Mouse (Mus musculus) limb, embryonic 14.5 days (tissue): Measurements from ENCODE around the gene Cd82. TPM values are rescaled to one million over a fixed set of nuclear protein-coding genes. Genes with fewer than 3 reads are reported as not detected.

ENCODE experiments used
- ATAC-seq: fragments of 200-750 bp; cut with Nextera tagmentation; 2 replicates; pipeline ENCODE4 v1.8.0; 2017; ENCODE audit warnings: low read depth, moderate number of reproducible peaks, moderate TSS enrichment; ENCODE audit not compliant: low FRiP score
- DNase-seq: peaks from one replicate; pipeline ENCODE4 v3.0.0-alpha.2; 2015; ENCODE audit warnings: low spot score
- H3K27ac ChIP-seq: fragments of 300-500 bp; sonication (generic); replicated peaks from 2 replicates; pipeline ENCODE4 v1.5.1; 2014; ENCODE audit warnings: low read depth, mild to moderate bottlenecking, low read length, moderate library complexity, mixed read lengths
- H3K27me3 ChIP-seq: fragments of 300-500 bp; sonication (generic); 2 replicates; pipeline ENCODE4 v1.6.1; 2014; ENCODE audit warnings: low read length, mixed read lengths; ENCODE audit not compliant: control insufficient read depth, insufficient read depth
- H3K36me3 ChIP-seq: fragments of 300-500 bp; sonication (generic); 2 replicates; pipeline ENCODE4 v1.6.1; 2014; ENCODE audit warnings: mild to moderate bottlenecking, low read length, moderate library complexity, mixed read lengths; ENCODE audit not compliant: control insufficient read depth, insufficient read depth
- H3K4me1 ChIP-seq: fragments of 300-500 bp; sonication (generic); 2 replicates; pipeline ENCODE4 v1.6.1; 2014; ENCODE audit warnings: antibody characterized with exemption, low read length, mixed read lengths; ENCODE audit not compliant: control insufficient read depth, insufficient read depth
- H3K4me2 ChIP-seq: fragments of 300-500 bp; sonication (generic); replicated peaks from 2 replicates; pipeline ENCODE4 v1.6.1; 2014; ENCODE audit warnings: low read depth, mild to moderate bottlenecking, low read length, moderate library complexity; ENCODE audit not compliant: severe bottlenecking
- H3K4me3 ChIP-seq: fragments of 300-500 bp; sonication (generic); replicated peaks from 2 replicates; pipeline ENCODE4 v1.5.1; 2014; ENCODE audit warnings: low read length
- H3K9ac ChIP-seq: fragments of 300-500 bp; sonication (generic); 2 replicates; pipeline ENCODE4 v1.6.1; 2014; ENCODE audit warnings: mild to moderate bottlenecking, low read depth, low read length, moderate library complexity; ENCODE audit not compliant: severe bottlenecking
- H3K9me3 ChIP-seq: fragments of 300-500 bp; sonication (generic); 2 replicates; pipeline ENCODE4 v1.6.1; 2016; ENCODE audit warnings: low read length; ENCODE audit not compliant: control insufficient read depth
- POLR2A ChIP-seq: fragments of 200-500 bp; IDR thresholded peaks from 2 replicates; pipeline ENCODE4 v1.8.0; 2012; ENCODE audit warnings: inconsistent platforms, mild to moderate bottlenecking, moderate library complexity, borderline replicate concordance; ENCODE audit not compliant: insufficient read depth, insufficient read length; ENCODE audit errors: extremely low read depth
- WGBS: fragments of 180-500 bp; shearing (Covaris S2); extraction: QIAGEN DNeasy Blood & Tissue Kit; methylation state at CpG from one replicate; pipeline ENCODE4 v1.1.7; 2014; 5-methylcytosine and 5-hydroxymethylcytosine counted together
- polyA plus RNA-seq, 2 experiments: library from polyadenylated mRNA; depleted of rRNA in 1 of 2; stranded (reverse) in 1 of 2; unstranded in 1 of 2; fragments of >200 nt; fragmentation: Nextera tagmentation in 1 of 2; extraction: Ambion mirVana in 1 of 2; gene quantifications; 2 replicates each; pipeline versions ENCODE4 v1.2.1 to v1.2.3; 2012 to 2014

Gene Cd82
- polyA plus RNA-seq, 2 experiments = 32.9 to 56.6 TPM

GRCm38 (mm10) chr2:93488911-93489587 is 26.1 kb upstream of the Cd82 start:
- ATAC-seq (no peak), DNase-seq (no peak)

GRCm38 (mm10) chr2:93485459-93485858 is 22.5 kb upstream of the Cd82 start:
- 47% methylated on average over 9 of the region's 9 CpGs for WGBS
- DNase-seq = no peak
- no peaks in the 10 kb centered on the region for H3K9me3 ChIP-seq
- no peak overlapping the region for H3K4me3 ChIP-seq
- peaks cover 9% of the 10 kb centered on the region for H3K4me1 ChIP-seq
- TF ChIP-seq POLR2A = no peak
- no peak overlapping the region for H3K4me2 ChIP-seq
- H3K27me3 ChIP-seq = no peaks in the 10 kb centered on the region
- H3K9ac ChIP-seq = no peak overlapping the region
- no peaks in the 10 kb centered on the region for H3K36me3 ChIP-seq
- no peak overlapping the region for H3K27ac ChIP-seq
- no peak for ATAC-seq

More at GRCm38 (mm10) chr2:93488911-93489587, 26.1 kb upstream of the Cd82 start:
- no peaks in the 10 kb centered on the region for H3K36me3 ChIP-seq
- H3K9me3 ChIP-seq = no peaks in the 10 kb centered on the region
- no peak overlapping the region for H3K4me2 ChIP-seq
- no peaks in the 10 kb centered on the region for H3K27me3 ChIP-seq
- TF ChIP-seq POLR2A = no peak
- peaks cover 5% of the 10 kb centered on the region for H3K4me1 ChIP-seq
- H3K9ac ChIP-seq = no peak overlapping the region
- no peak overlapping the region for H3K27ac ChIP-seq
- 29% methylated on average over 19 of the region's 19 CpGs for WGBS
- no peak overlapping the region for H3K4me3 ChIP-seq

- DNase-seq (no peak), ATAC-seq (no peak)
- TF ChIP-seq POLR2A = no peak
- peaks cover 9% of the 10 kb centered on the region for H3K4me1 ChIP-seq
- no peaks in the 10 kb centered on the region for H3K27me3 ChIP-seq
- no peaks in the 10 kb centered on the region for H3K9me3 ChIP-seq
- H3K9ac ChIP-seq = no peak overlapping the region
- H3K36me3 ChIP-seq = no peaks in the 10 kb centered on the region
- no peak overlapping the region for H3K27ac ChIP-seq
- no peak overlapping the region for H3K4me2 ChIP-seq
- 19% methylated on average over 6 of the region's 6 CpGs for WGBS
- no peak overlapping the region for H3K4me3 ChIP-seq
Observed at GRCm38 (mm10) chr2:93482036-93482644, 19.2 kb upstream of the Cd82 start.

- ATAC-seq (no peak), DNase-seq (no peak)
- no peak overlapping the region for H3K27ac ChIP-seq
- peaks cover 7% of the 10 kb centered on the region; the same call in 1 of the 2 replicates for H3K4me1 ChIP-seq
- H3K9me3 ChIP-seq = no peaks in the 10 kb centered on the region
- TF ChIP-seq POLR2A = no peak
- H3K36me3 ChIP-seq = no peaks in the 10 kb centered on the region
- no peak overlapping the region for H3K4me2 ChIP-seq
- no peak overlapping the region for H3K9ac ChIP-seq
- H3K4me3 ChIP-seq = no peak overlapping the region
- WGBS = 69% methylated on average over 5 of the region's 5 CpGs
- no peaks in the 10 kb centered on the region for H3K27me3 ChIP-seq
Observed at GRCm38 (mm10) chr2:93478744-93479143, 15.8 kb upstream of the Cd82 start.

GRCm38 (mm10) chr2:93477519-93477918 is 14.6 kb upstream of the Cd82 start:
- 46% methylated on average over 7 of the region's 7 CpGs for WGBS

More at GRCm38 (mm10) chr2:93477519-93477918, 14.6 kb upstream of the Cd82 start:
- H3K36me3 ChIP-seq = no peaks in the 10 kb centered on the region
- H3K27ac ChIP-seq = no peak overlapping the region
- ATAC-seq (peak; percentile 32; the same call in 1 of the 2 replicates), DNase-seq (peak; percentile 48)
- no peaks in the 10 kb centered on the region for H3K9me3 ChIP-seq
- no peak overlapping the region for H3K4me3 ChIP-seq
- no peak overlapping the region for H3K4me2 ChIP-seq
- H3K27me3 ChIP-seq = no peaks in the 10 kb centered on the region
- H3K4me1 ChIP-seq = peaks cover 7% of the 10 kb centered on the region; the same call in 1 of the 2 replicates
- TF ChIP-seq POLR2A = no peak
- no peak overlapping the region for H3K9ac ChIP-seq
